Mouse (Mus musculus) kidney, adult 2 months (tissue): ENCODE data around the gene Gpank1.

Experiments
- CTCF ChIP-seq: fragments of 200-500 bp; conservative IDR thresholded peaks from 2 replicates; pipeline ENCODE4 v1.5.1; 2011; ENCODE audit warnings: low read depth, mild to moderate bottlenecking, control low read depth, low read length, moderate library complexity, mixed read lengths; ENCODE audit not compliant: insufficient read depth, insufficient read length
- POLR2A ChIP-seq: fragments of 200-500 bp; IDR thresholded peaks from one replicate; pipeline ENCODE4 v1.6.1; 2011; ENCODE audit warnings: low read depth, low read length, control low read depth

DNA sequence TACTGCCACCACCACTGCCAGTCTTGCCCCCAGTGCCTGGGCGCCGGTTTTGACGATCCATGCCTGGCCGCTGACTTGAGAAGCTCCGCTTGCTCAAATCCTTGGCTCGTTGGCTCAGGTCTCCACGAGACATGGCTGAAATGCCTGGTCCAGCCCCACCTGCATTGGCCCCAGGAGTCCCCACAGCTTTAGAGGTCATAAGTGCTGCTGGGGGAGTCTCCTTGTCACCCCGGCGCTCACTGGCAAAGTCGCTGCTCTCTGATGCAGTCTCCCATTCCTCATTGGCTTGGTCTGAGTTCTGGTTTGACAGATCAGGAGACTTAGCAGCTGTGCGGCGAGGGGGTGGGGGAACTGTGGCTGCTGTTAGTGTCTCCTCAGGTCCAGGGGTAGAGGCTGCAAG, 34.2 kb downstream of the Gpank1 start:
- TF ChIP-seq CTCF, result no peak
- no peak for TF ChIP-seq POLR2A
